Mouse (Mus musculus): Measurements from ENCODE around the gene Adora3. TPM values are rescaled to one million over a fixed set of nuclear protein-coding genes. Genes with fewer than 3 reads are reported as not detected.

Gene Adora3
- polyA plus RNA-seq, 1 experiment from 2014 or later, result 0.15 TPM

DNA sequence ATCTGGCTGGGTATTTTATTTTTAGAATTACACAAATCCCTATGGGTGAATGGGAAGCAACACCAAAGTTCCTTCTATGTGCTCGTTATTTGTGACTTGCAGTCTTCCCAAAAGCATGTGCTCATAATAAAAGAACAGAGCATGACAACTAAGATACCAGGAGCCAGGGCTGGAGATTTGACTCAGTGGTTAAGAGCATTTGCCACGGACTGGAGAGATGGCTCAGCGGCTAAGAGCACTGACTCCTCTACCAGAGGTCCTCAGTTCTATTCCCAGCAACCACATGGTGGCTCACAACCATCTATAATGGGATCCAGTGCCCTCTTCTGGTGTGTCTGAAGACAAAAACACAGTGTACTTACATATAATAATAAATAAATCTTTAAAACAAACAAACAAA is 26.2 kb downstream of the Adora3 start:
- no peak overlapping the region for H3K4me3 ChIP-seq (replicated peaks)
- no peak for ATAC-seq
- WGBS, result 85% methylated on average over 3 of the region's 3 CpGs

DNA sequence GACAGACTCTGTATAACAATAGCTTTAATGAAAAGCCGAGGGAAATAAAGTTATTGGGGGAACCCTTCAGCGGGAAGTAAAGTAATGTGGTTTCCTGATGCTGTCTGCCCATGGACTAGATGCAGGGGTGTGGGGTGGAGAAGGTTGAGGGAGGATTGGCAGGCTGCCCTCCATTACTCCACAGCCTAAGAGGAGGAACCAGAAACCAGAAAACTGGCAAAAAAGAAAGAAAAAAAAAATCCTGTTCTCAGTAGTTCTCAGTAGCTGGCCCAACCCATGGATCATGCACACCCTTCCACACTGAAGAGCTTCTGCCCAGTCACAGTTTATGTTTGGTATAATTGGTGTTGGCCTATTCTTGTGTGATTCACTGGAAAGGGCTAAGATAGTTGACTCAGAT is 27.7 kb downstream of the Adora3 start:
- Histone ChIP-seq H3K4me2 (replicated peaks) (no peak overlapping the region), H3K9me3 (no peaks in the 10 kb centered on the region), H3K4me1 (replicated peaks) (peaks cover 18% of the 10 kb centered on the region), H3K27me3 (replicated peaks) (no peaks in the 10 kb centered on the region), H3K4me3 (replicated peaks) (no peak overlapping the region), H3K36me3 (no peaks in the 10 kb centered on the region), H3K9ac (no peak overlapping the region), H3K27ac (no peak overlapping the region)
- ATAC-seq, result no peak
- 72% methylated on average over 2 of the region's 2 CpGs for WGBS

More for the DNA sequence above, 26.2 kb downstream of the Adora3 start:
- Histone ChIP-seq H3K9me3 (no peaks in the 10 kb centered on the region), H3K9ac (no peak overlapping the region), H3K4me2 (replicated peaks) (no peak overlapping the region), H3K4me1 (replicated peaks) (peaks cover 18% of the 10 kb centered on the region), H3K27me3 (replicated peaks) (no peaks in the 10 kb centered on the region), H3K36me3 (no peaks in the 10 kb centered on the region), H3K27ac (no peak overlapping the region)

DNA sequence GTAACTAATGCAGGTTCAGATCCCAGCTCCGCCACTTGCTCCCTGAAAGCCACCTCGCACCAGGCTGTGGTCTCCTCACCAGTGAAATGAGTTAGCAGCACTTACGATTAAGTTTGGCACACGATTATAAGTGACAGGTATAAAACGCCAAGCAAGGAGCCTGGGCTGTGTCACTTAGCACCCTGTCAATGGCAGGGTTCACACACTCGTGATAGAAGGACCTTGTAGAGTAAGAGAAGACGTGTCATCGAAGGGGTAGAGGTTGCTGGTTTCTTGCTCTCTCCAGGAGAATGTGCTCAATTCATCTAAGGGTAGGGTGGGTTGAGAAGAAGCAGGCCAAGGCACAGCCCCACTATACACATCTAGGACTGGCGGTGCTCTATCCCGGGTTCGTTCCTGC is 28.2 kb downstream of the Adora3 start:
- peaks cover 18% of the 10 kb centered on the region for H3K4me1 ChIP-seq (replicated peaks)
- H3K4me3 ChIP-seq (replicated peaks), result no peak overlapping the region
- no peak overlapping the region for H3K4me2 ChIP-seq (replicated peaks)
- H3K27ac ChIP-seq, result no peak overlapping the region
- H3K9me3 ChIP-seq, result no peaks in the 10 kb centered on the region
- no peak overlapping the region for H3K9ac ChIP-seq
- no peaks in the 10 kb centered on the region for H3K27me3 ChIP-seq (replicated peaks)
- no peaks in the 10 kb centered on the region for H3K36me3 ChIP-seq
- no peak for ATAC-seq
- WGBS, result 89% methylated on average over 11 of the region's 11 CpGs

DNA sequence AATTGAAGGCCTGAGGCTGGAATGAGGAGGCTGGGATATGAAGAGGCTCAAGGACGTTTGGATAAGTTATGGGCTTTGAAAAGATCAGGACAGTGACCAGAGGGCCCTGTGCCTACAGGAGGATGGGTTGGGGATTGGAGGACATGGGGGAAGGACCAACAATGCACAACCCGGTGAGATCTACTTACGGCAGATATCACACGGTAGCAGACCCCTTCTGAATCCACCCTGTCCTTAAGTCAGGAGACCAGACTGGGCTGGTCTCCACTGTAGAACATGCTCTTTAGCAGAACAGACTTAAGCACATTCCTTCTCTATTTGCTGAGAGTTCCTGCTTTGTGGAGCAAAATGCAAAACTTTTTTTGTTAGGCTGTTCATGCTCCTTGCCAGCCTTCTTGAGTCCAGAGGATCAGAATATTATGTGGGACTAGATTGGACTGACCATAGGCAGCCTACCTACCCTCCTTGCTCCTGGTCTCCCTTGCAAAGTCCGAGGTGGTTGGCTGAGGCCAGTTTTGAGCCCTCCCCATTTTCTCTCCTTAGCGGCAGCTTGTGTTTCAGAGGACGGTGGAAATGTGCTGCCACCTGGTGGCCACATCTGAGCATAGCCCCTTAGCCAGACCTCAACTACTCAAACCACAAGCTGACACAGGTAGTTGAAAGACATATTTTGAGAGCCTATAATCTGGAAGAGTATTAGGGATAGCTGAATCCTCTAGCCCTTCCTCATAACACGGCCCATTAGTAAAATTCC is 28.9 kb downstream of the Adora3 start:
- Histone ChIP-seq H3K4me3 (replicated peaks) (no peak overlapping the region), H3K27me3 (replicated peaks) (no peaks in the 10 kb centered on the region), H3K9me3 (no peaks in the 10 kb centered on the region), H3K4me1 (replicated peaks) (peaks cover 10% of the 10 kb centered on the region), H3K27ac (no peak overlapping the region), H3K36me3 (no peaks in the 10 kb centered on the region), H3K4me2 (replicated peaks) (no peak overlapping the region), H3K9ac (no peak overlapping the region)
- 42% methylated on average over 8 of the region's 8 CpGs for WGBS
- ATAC-seq, result peak; percentile 27; the same call in 1 of the 2 replicates

DNA sequence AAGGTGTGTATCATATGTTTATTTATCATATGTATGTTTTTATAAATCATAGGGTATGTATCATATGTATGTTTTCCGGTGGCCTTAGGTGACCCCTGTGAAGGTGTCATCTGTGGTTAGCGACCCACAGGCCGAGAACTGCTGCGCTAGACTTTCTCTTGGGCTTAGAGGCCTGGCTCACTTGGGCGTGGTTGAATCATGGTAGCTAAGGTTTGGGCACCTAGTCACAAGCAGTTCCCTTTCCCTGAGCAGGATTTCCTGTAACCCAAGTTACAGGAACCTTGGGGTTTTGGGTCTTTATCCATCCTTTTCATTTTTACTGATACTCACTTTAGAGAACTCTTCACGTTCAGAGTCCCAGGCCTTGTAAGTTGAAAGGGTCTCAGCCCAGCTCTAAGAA is 29.6 kb downstream of the Adora3 start:
- Histone ChIP-seq H3K36me3 (no peaks in the 10 kb centered on the region), H3K9ac (no peak overlapping the region), H3K9me3 (no peaks in the 10 kb centered on the region), H3K4me2 (replicated peaks) (no peak overlapping the region), H3K4me3 (replicated peaks) (no peak overlapping the region), H3K4me1 (replicated peaks) (peaks cover 3% of the 10 kb centered on the region; the same call in 1 of the 2 replicates), H3K27me3 (replicated peaks) (no peaks in the 10 kb centered on the region), H3K27ac (no peak overlapping the region)
- 78% methylated on average over 6 of the region's 6 CpGs for WGBS
- ATAC-seq, result no peak

DNA sequence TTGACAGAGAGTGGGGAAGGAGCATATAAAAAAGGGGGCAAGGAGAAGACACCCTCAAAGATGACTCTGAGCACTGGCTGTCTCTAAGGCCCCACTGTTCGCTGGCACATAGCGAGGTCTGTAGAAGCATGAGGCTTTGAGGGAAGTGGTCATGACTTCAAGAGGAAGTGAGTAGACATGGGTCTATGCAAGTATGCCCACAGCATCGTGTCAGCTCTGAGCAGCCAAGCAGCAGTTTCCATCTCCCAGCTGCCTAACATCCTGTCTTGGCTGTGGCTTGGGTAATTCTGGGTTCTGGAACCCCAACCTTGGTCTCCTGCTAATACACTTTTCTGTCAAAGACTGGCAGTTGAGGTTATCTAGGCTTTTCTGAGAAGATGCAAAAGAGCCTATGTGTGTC is 30.1 kb downstream of the Adora3 start:
- Histone ChIP-seq H3K9me3 (no peaks in the 10 kb centered on the region), H3K9ac (no peak overlapping the region), H3K27me3 (replicated peaks) (no peaks in the 10 kb centered on the region), H3K4me1 (replicated peaks) (no peaks in the 10 kb centered on the region), H3K27ac (no peak overlapping the region), H3K4me2 (replicated peaks) (no peak overlapping the region), H3K36me3 (no peaks in the 10 kb centered on the region), H3K4me3 (replicated peaks) (no peak overlapping the region)
- WGBS, result 76% methylated on average over 3 of the region's 3 CpGs
- ATAC-seq, result no peak

DNA sequence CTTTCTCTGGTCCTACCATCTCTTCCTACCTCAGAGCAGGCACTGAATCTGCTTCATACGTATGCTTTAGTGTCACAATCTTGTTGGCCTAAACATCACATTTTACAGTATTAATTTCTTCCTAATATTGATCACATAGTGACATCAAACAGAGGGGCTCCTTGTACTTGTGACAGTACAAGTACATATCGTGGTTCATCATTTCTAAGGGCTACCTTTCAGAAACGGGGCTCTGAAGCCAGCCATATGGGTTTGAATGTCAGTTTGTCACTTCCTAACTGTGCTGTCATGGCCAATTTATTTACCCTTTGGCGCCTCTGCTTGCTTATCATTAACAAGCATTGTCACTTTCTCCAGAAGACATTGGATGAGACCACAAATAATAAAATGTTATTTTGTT is 30.8 kb downstream of the Adora3 start:
- no peaks in the 10 kb centered on the region for H3K4me1 ChIP-seq (replicated peaks)
- no peak overlapping the region for H3K9ac ChIP-seq
- H3K4me2 ChIP-seq (replicated peaks), result no peak overlapping the region
- no peaks in the 10 kb centered on the region for H3K27me3 ChIP-seq (replicated peaks)
- no peak overlapping the region for H3K4me3 ChIP-seq (replicated peaks)
- H3K9me3 ChIP-seq, result no peaks in the 10 kb centered on the region
- WGBS, result 69% methylated on average over 4 of the region's 4 CpGs
- no peaks in the 10 kb centered on the region for H3K36me3 ChIP-seq
- no peak overlapping the region for H3K27ac ChIP-seq
- ATAC-seq, result no peak

DNA sequence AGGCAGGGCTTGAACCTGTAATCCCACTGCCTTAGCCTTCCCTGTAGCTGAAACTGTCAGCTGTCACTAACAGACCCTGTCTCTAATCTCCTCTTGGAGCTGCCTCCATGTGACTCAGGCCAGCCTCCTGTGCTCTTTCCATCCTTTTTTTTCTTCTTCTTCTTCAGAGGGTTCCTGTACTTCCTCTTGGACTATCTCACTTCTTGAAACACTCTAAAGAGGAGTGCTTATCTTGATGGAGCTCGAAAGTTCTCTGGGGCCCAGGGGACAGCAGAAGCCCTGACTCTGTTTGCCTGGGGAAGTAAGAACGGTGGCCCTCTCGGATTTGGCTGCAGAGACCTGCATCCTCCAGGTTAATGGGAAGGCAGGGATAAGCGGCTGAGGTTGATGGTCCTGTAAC is 33.6 kb downstream of the Adora3 start:
- Histone ChIP-seq H3K27ac (no peak overlapping the region), H3K4me1 (replicated peaks) (no peaks in the 10 kb centered on the region), H3K27me3 (replicated peaks) (no peaks in the 10 kb centered on the region), H3K36me3 (no peaks in the 10 kb centered on the region), H3K4me3 (replicated peaks) (no peak overlapping the region), H3K9ac (no peak overlapping the region), H3K9me3 (no peaks in the 10 kb centered on the region), H3K4me2 (replicated peaks) (no peak overlapping the region)
- 57% methylated on average over 4 of the region's 4 CpGs for WGBS
- no peak for ATAC-seq

DNA sequence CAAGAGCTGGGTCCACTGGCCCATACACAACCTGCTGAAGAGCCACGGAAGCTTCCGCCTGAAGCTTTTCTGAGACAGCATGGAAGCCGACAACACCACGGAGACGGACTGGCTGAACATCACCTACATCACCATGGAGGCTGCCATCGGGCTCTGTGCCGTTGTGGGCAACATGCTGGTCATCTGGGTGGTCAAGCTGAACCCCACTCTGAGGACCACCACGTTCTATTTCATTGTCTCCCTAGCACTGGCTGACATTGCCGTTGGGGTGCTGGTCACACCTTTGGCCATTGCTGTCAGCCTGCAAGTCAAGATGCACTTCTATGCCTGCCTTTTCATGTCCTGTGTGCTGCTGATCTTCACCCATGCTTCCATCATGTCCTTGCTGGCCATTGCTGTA is 34.1 kb downstream of the Adora3 start:
- no peaks in the 10 kb centered on the region for H3K27me3 ChIP-seq (replicated peaks)
- no peaks in the 10 kb centered on the region for H3K4me1 ChIP-seq (replicated peaks)
- H3K4me3 ChIP-seq (replicated peaks), result no peak overlapping the region
- H3K4me2 ChIP-seq (replicated peaks), result no peak overlapping the region
- ATAC-seq, result no peak
- no peak overlapping the region for H3K27ac ChIP-seq
- H3K9me3 ChIP-seq, result no peaks in the 10 kb centered on the region
- H3K36me3 ChIP-seq, result no peaks in the 10 kb centered on the region
- WGBS, result 91% methylated on average over 9 of the region's 9 CpGs
- no peak overlapping the region for H3K9ac ChIP-seq

DNA sequence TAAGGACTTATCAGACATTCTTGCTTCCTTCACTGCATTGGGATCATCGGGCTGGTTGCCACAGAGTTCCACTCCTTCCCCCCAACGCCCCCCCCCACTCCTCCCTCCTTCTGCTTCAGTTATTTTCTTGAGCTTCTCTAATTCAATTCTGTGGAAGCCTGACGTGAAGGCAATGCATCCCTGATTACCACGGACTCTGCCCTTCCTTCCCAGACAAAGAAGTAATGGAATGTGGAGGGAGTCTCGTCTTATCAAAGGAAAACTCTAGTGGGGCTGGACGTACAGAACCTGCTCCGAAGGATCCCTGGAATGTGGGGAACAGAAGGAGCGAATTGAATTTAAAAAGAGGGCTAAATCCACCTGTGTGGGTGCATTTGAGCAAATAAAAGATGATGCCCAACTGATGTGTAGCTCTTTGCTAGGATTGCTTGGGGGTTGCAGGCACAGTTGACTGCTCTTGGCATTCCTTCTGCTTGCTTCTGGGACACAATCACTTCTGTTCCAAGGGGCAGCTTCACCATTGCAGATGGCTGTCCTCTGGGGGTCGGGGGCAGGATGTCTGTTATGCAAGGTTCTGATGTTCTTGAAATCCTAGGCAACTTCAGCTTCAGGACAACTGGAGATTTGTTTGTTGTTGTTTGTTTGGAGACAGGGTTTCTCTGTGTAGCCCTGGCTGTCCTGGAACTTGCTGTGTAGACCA is 37.4 kb downstream of the Adora3 start:
- Histone ChIP-seq H3K27ac (no peak overlapping the region), H3K9me3 (no peaks in the 10 kb centered on the region), H3K4me1 (replicated peaks) (no peaks in the 10 kb centered on the region), H3K4me2 (replicated peaks) (no peak overlapping the region), H3K4me3 (replicated peaks) (no peak overlapping the region), H3K27me3 (replicated peaks) (no peaks in the 10 kb centered on the region), H3K36me3 (no peaks in the 10 kb centered on the region), H3K9ac (no peak overlapping the region)
- 47% methylated on average over 9 of the region's 9 CpGs for WGBS
- ATAC-seq, result no peak

DNA sequence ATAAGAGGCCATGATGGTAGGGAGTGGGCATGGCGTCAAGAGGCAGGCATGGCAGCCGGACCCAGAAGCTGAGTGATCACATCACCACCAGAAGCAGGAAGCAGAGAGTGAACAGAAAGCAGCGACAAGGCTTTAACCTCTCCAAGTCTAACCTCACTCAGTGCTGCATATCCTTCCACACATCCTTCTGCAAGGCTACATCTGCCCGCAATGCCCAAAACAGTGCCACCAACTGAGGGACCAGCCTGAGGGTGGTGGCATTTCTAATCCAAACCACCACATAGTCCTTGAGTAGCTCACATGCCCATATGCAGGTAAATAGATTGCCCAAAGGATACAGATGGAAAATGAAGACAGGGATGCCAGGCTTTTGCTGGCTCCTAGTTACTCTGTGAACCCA is 38.3 kb downstream of the Adora3 start:
- H3K9me3 ChIP-seq, result no peaks in the 10 kb centered on the region
- ATAC-seq, result no peak
- H3K4me2 ChIP-seq (replicated peaks), result no peak overlapping the region
- WGBS, result 96% methylated on average over 4 of the region's 4 CpGs
- H3K9ac ChIP-seq, result no peak overlapping the region
- H3K4me3 ChIP-seq (replicated peaks), result no peak overlapping the region
- H3K27ac ChIP-seq, result no peak overlapping the region
- no peaks in the 10 kb centered on the region for H3K36me3 ChIP-seq
- H3K4me1 ChIP-seq (replicated peaks), result no peaks in the 10 kb centered on the region
- no peaks in the 10 kb centered on the region for H3K27me3 ChIP-seq (replicated peaks)

DNA sequence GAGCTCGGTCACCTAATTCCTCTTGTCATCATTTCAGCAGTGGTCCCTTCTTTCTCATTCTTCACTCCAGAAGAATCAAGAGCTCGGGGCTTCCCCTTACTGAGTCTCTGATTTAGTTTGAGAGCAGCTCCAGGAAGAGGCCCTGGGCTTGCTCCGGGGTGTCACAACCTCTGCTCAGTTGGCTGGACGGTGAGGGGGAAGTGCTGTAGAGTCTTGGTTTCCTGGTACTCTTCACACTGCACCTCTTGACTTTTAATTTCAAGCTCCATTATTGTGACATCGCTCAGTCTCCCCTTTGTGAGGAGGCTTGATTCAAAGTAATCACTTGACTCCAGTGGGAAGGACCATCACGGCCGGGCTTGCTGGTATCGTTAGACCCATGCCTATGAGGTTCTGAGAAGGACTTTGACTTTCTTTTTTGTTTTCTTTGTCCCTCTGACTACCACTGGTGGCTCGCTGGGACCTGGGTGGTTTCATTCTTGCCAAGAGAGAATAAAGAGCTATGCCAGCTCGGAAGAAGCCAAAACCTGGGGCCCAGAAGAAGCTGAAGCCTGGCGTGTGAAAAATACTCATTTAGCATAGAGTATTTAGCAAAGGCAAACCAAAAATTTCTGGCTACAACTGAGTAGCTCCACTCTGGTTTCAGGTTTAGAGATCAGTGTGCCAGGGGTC is 40.0 kb downstream of the Adora3 start:
- Histone ChIP-seq H3K4me1 (replicated peaks) (no peaks in the 10 kb centered on the region), H3K4me2 (replicated peaks) (no peak overlapping the region), H3K4me3 (replicated peaks) (no peak overlapping the region), H3K36me3 (no peaks in the 10 kb centered on the region), H3K27me3 (replicated peaks) (no peaks in the 10 kb centered on the region), H3K9me3 (no peaks in the 10 kb centered on the region), H3K9ac (no peak overlapping the region), H3K27ac (no peak overlapping the region)
- WGBS, result 79% methylated on average over 11 of the region's 11 CpGs
- ATAC-seq, result no peak

Measured in intestine, embryonic 15.5 days (tissue).